Mouse (Mus musculus) brain, embryonic 14.5 days (tissue): ENCODE measurements around the gene Samd1.

Experiments used
- CTCF ChIP-seq: fragments of 200-500 bp; IDR thresholded peaks from 2 replicates; pipeline ENCODE4 v1.5.1; 2012; ENCODE audit warnings: inconsistent platforms, mild to moderate bottlenecking, moderate library complexity, borderline replicate concordance; ENCODE audit not compliant: insufficient read depth, insufficient read length; ENCODE audit errors: extremely low read depth
- POLR2A ChIP-seq: fragments of 200-500 bp; IDR thresholded peaks from 2 replicates; pipeline ENCODE4 v1.6.1; 2012; ENCODE audit warnings: mild to moderate bottlenecking, inconsistent platforms, borderline replicate concordance; ENCODE audit not compliant: poor library complexity, insufficient read depth, insufficient read length, severe bottlenecking; ENCODE audit errors: extremely low read depth

DNA sequence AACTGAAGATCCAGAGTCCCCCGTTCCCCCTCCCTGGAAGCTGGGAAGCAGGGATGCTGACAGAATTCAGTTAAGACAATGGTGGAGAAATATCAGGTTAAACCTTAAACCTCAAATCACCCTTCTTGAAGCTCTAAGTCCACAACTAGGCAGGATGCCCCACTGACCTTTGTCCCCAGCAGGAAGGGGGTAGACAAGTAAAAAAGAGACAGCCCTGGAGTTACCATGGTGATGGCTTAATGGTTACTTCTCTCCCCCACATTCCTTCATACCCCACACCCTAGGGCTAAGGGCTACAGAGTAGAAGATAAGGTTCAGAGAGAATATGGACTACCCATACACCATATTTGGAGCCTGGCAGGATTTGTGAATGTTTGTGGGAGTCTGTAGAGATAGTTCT lies 26.2 kb downstream of the Samd1 start:
- TF ChIP-seq CTCF = no peak
- no peak for TF ChIP-seq POLR2A
